Mouse (Mus musculus) thymus, postnatal 4 days (tissue): ENCODE results near the gene Snx33.

ENCODE experiments used
- DNase-seq: peaks from one replicate; pipeline ENCODE4 v3.0.0; 2021

The Snx33 gene

GRCm38 (mm10) chr9:56889817-56890216, 38.4 kb downstream of the Snx33 start:
- DNase-seq, result peak; percentile 74

- DNase-seq, result no peak
Measured at GRCm38 (mm10) chr9:56887581-56887980, 40.6 kb downstream of the Snx33 start.

GRCm38 (mm10) chr9:56886601-56887000, 41.6 kb downstream of the Snx33 start:
- no peak for DNase-seq

- DNase-seq, result peak; percentile 79
Measured at GRCm38 (mm10) chr9:56886113-56886512, 42.1 kb downstream of the Snx33 start.

- DNase-seq, result no peak
Measured at GRCm38 (mm10) chr9:56884328-56884727, 43.8 kb downstream of the Snx33 start.

GRCm38 (mm10) chr9:56883470-56883869, 44.7 kb downstream of the Snx33 start:
- DNase-seq, result no peak

GRCm38 (mm10) chr9:56882818-56883217, 45.4 kb downstream of the Snx33 start:
- DNase-seq, result no peak

GRCm38 (mm10) chr9:56882283-56882682, 45.9 kb downstream of the Snx33 start:
- DNase-seq, result no peak

- DNase-seq, result no peak
Measured at GRCm38 (mm10) chr9:56881539-56882082, 46.6 kb downstream of the Snx33 start.

GRCm38 (mm10) chr9:56880790-56881189, 47.4 kb downstream of the Snx33 start:
- no peak for DNase-seq

GRCm38 (mm10) chr9:56877284-56877683, 50.9 kb downstream of the Snx33 start:
- no peak for DNase-seq

GRCm38 (mm10) chr9:56876784-56877183, 51.4 kb downstream of the Snx33 start:
- DNase-seq, result no peak

GRCm38 (mm10) chr9:56873097-56873496, 55.1 kb downstream of the Snx33 start:
- no peak for DNase-seq

- DNase-seq, result no peak
Measured at GRCm38 (mm10) chr9:56872105-56872903, 55.9 kb downstream of the Snx33 start.

- peak; percentile 43 for DNase-seq
Measured at GRCm38 (mm10) chr9:56871191-56871590, 57.0 kb downstream of the Snx33 start.

- DNase-seq, result no peak
Measured at GRCm38 (mm10) chr9:56870778-56871177, 57.4 kb downstream of the Snx33 start.

GRCm38 (mm10) chr9:56869552-56869951, 58.6 kb downstream of the Snx33 start:
- no peak for DNase-seq

- no peak for DNase-seq
Measured at GRCm38 (mm10) chr9:56868292-56868691, 59.9 kb downstream of the Snx33 start.
